Comparison of ENCODE assay signal across 9 mouse cellular contexts in the genomic region with DNA sequence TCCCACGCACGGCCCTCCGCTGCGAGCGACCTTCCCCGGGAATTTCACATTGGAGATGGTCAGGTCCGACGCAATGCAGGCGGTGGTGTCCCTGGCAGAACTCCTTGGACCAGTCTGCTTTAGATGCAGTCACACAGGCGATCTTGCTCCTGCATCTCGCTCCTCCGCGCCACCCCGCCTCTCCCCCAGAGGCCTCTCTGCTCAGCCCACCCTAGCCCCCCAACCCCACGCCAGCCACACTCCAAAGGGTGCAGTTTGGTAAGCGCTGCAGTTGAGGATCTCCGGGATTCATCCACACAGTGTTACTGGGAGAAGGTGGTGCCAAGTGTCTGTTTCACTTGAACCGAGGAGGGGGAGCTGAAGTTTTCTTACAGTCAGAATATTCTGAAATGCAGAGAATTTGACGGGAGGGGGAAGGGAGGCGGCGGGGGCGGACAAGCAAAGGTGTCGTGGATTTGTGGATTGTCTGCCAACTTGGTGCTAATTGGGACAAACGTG. TPM values are rescaled to one million over a fixed set of nuclear protein-coding genes. Genes with fewer than 3 reads are reported as not detected.
DNase-seq lines count a peak whose midpoint lies in the region; ATAC-seq and TF ChIP-seq lines count a peak whose summit lies in the region.
"Had no signal": no experiment of that assay in that cellular context is flagged by ENCODE, and none has a peak within 500 bp of the region (broad histone marks: within the 10 kb centered on the region; RNA-seq: fewer than 3 reads in every experiment).

No protein-coding gene starts in this region.

- H3K36me3 ChIP-seq in hindbrain, embryonic 12.5 days = no peaks in the 10 kb centered on the region
- no peaks in the 10 kb centered on the region for H3K36me3 ChIP-seq in limb, embryonic 11.5 days (ENCODE audit: control insufficient read depth, insufficient read depth, low read length)

- H3K27ac ChIP-seq in cortical plate, adult 2 months (ENCODE audit: insufficient read depth, low read length) = peak overlapping the region; percentile 99
- H3K27ac ChIP-seq in hindbrain, embryonic 12.5 days = no peak overlapping the region
- no peak overlapping the region for H3K27ac ChIP-seq in limb, embryonic 11.5 days (replicated peaks; ENCODE audit: low read depth, low read length)
- H3K27ac ChIP-seq: liver, embryonic 14.5 days had no signal

- ATAC-seq in hindbrain, embryonic 12.5 days (ENCODE audit: low FRiP score) = peak; percentile 58
- ATAC-seq in limb, embryonic 11.5 days (ENCODE audit: insufficient number of reproducible peaks, low FRiP score, low TSS enrichment, low read depth) = peak; percentile 24; the same call in 1 of the 2 replicates

- TF ChIP-seq CTCF in cortical plate, adult 2 months (IDR thresholded peaks at IDR 0.05; ENCODE audit: extremely low read depth, insufficient read depth, low read length) = no peak

- H3K27me3 ChIP-seq in hindbrain, embryonic 12.5 days = peaks cover 61% of the 10 kb centered on the region
- H3K27me3 ChIP-seq in limb, embryonic 11.5 days (ENCODE audit: control insufficient read depth, insufficient read depth, low read length) = peaks cover 45% of the 10 kb centered on the region

- DNase-seq in kidney, postnatal 10 days = peak; percentile 11
- no peak for DNase-seq in kidney, adult 8-10 months
- peak; percentile 49 for DNase-seq in limb, embryonic 11.5 days (ENCODE audit: low spot score)
- peak; percentile 60 for DNase-seq in right cerebral cortex, postnatal 14 days
- DNase-seq in adrenal gland, adult 18-20 months (ENCODE audit: low spot score in 2 of 2) = no peak
- no peak for DNase-seq in kidney, postnatal 36 days

- peak overlapping the region; percentile 90 for H3K4me2 ChIP-seq in hindbrain, embryonic 12.5 days (replicated peaks)
- peak overlapping the region; percentile 97 for H3K4me2 ChIP-seq in limb, embryonic 11.5 days (ENCODE audit: low read depth, severe bottlenecking)

- H3K9ac ChIP-seq in hindbrain, embryonic 12.5 days = peak overlapping the region; percentile 60
- H3K9ac ChIP-seq in limb, embryonic 11.5 days (ENCODE audit: low read length) = no peak overlapping the region
- H3K9ac ChIP-seq: liver, embryonic 14.5 days had no signal

- H3K4me1 ChIP-seq in cortical plate, adult 2 months (ENCODE audit: control insufficient read depth, insufficient read depth, low read length) = peaks cover 3% of the 10 kb centered on the region; the same call in 1 of the 2 replicates
- peaks cover 23% of the 10 kb centered on the region for H3K4me1 ChIP-seq in hindbrain, embryonic 12.5 days
- H3K4me1 ChIP-seq in limb, embryonic 11.5 days (ENCODE audit: control insufficient read depth, insufficient read depth, low read length) = peaks cover 10% of the 10 kb centered on the region; the same call in 1 of the 2 replicates

- WGBS in hindbrain, embryonic 12.5 days = 1% methylated on average over 24 of the region's 24 CpGs
- under 1% methylated on average over 23 of the region's 24 CpGs for WGBS in limb, embryonic 11.5 days

- H3K4me3 ChIP-seq in cortical plate, adult 2 months (ENCODE audit: insufficient read depth, low read length) = peak overlapping the region; percentile 99
- peak overlapping the region; percentile 45 for H3K4me3 ChIP-seq in hindbrain, embryonic 12.5 days
- H3K4me3 ChIP-seq in limb, embryonic 11.5 days (ENCODE audit: low read depth, low read length) = peak overlapping the region; percentile 46

- H3K9me3 ChIP-seq in hindbrain, embryonic 12.5 days (replicated peaks) = no peaks in the 10 kb centered on the region
- H3K9me3 ChIP-seq in limb, embryonic 11.5 days (ENCODE audit: control insufficient read depth, low read length) = no peaks in the 10 kb centered on the region

- TF ChIP-seq POLR2A in cortical plate, adult 2 months (IDR thresholded peaks at IDR 0.05; ENCODE audit: extremely low read depth, insufficient read depth, low read length) = no peak

RNA-seq across cellular contexts. Expression of a gene that starts 1.1 kb away (rescaled TPM):
- polyA plus RNA-seq in cortical plate, adult 2 months (2012; rRNA removed) = 27.2 and 30.1 TPM in 2 replicates
- polyA plus RNA-seq in hindbrain, embryonic 12.5 days (2016; fragmentation: Nextera tagmentation; extraction: Ambion mirVana) = 1.6 and 2.5 TPM in 2 replicates
- polyA plus RNA-seq in limb, embryonic 11.5 days (2014; fragmentation: Nextera tagmentation; extraction: Ambion mirVana) = 0.23 and 0.38 TPM in 2 replicates
- 1 to 10 TPM in 1 of 2 experiments, under 1 TPM in 1; 0.83 to 2.2 TPM for total RNA-seq in adrenal gland, adult 18-20 months (2021)
- polyA plus RNA-seq: liver, embryonic 14.5 days had no signal

Comparison
In these comparisons a context has a peak if more than half of its experiments do, and no peak if none do; other contexts are left out.
1. DNase-seq: peak in kidney, postnatal 10 days (single experiment), limb, embryonic 11.5 days (single experiment) and right cerebral cortex, postnatal 14 days (single experiment); none in kidney, adult 8-10 months (0 of 2), adrenal gland, adult 18-20 months (0 of 2) and kidney, postnatal 36 days (0 of 2).
2. H3K4me3 ChIP-seq: peak in every context shown above with its lines; median percentile 99 in cortical plate, adult 2 months; 46 in limb, embryonic 11.5 days; 45 in hindbrain, embryonic 12.5 days.